Mouse (Mus musculus): ENCODE results near the gene Vmn1r87. TPM values are rescaled to one million over a fixed set of nuclear protein-coding genes. Genes with fewer than 3 reads are reported as not detected.
"Not testable (repeated sequence)": the region's sequence is repeated elsewhere in the genome, so short reads cannot be mapped to it uniquely, and the experiment has no call there.

The Vmn1r87 gene
- total RNA-seq (2018; cell fraction: chromatin; rRNA removed), result not detected
- not detected for total RNA-seq (2018; cell fraction: cytosol; rRNA removed)
- not detected for total RNA-seq (2018; cell fraction: nucleus; rRNA removed)
- not detected in 3 replicates for polyA plus RNA-seq (2018)

DNA sequence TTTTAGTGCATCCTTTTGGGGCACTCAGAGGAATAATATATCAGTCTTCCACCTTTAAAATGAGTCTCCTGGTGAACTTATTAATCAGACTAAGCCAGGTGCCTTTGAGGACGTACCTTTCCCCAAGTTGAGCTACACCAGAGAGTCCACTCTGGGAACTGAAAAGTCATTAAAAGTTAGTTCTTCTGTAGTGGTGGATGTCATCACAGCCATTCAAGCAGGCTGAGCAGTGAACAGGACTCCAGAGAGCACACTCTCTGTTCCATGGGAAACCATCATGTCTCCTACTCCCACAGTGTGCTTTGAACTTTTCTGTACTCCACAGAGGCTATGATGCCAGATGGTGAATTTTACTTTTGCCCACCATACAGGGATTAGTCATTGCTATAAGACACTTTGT lies at the start of gene Vmn1r87:
Gene Vmn1r87, minus strand, starts transcription at position 101 of the 400 bp plus-strand sequence.
- no peak within 1 kb of the TSS for H3K27ac ChIP-seq
- H3K36me3 ChIP-seq (ENCODE audit: inconsistent target), result no peaks in the 10 kb centered on the region
- H3K79me2 ChIP-seq (ENCODE audit: inconsistent target), result no peaks in the 10 kb centered on the region
- 86% methylated on average over 1 of the region's 1 CpGs for WGBS (ENCODE audit: missing documents)
- no peak within 1 kb of the TSS for H3K4me3 ChIP-seq (ENCODE audit: inconsistent target)

DNA sequence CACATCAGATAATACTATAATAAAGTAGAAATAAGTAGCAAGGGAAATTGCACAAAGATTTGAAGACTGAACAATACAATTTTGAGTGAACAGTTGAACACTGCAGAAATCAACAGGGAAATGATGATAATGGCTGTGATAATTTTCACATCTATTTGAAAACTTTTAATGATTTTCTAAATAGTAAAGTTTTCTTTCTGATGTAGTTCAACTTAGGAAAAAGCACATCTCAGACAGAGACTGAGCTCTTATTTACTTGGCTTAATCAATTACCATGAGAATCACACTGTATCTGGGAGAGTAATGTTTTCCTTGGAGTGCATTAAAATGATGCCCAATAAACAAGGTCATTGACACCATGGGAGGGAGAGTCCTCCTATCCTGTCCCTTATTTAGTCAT lies 19.3 kb upstream of the Vmn1r87 start, which contains the start of gene Vmn1r88:
Gene Vmn1r88, plus strand, starts transcription at position 301 of the 400 bp plus-strand sequence.
- no peak within 1 kb of the TSS for H3K27ac ChIP-seq
- H3K4me3 ChIP-seq (ENCODE audit: inconsistent target), result no peak within 1 kb of the TSS
- H3K79me2 ChIP-seq (ENCODE audit: inconsistent target), result no peaks in the 10 kb centered on the region
- no peaks in the 10 kb centered on the region for H3K36me3 ChIP-seq (ENCODE audit: inconsistent target)

DNA sequence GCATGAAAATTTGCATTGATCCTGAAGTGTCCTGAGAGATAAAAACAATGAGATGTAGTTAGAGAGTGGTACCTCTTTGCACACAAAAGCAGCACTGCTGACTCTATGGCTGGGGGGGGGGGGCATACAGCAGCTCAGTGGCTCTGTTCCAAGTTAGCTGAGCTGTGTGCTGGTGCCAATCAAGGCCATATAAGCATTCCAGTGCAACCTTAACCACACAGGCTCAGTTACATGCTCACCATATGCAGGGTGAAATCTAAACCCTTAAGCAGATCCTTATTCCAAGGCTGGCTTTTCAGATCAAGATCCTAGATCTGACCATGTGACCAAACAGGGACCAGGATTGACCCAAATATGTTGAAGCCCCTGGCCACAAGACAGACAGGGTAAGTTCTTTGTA lies 2.6 kb downstream of the Vmn1r87 start:
- H3K36me3 ChIP-seq (ENCODE audit: inconsistent target), result no peaks in the 10 kb centered on the region
- no peak overlapping the region for H3K27ac ChIP-seq
- H3K79me2 ChIP-seq (ENCODE audit: inconsistent target), result no peaks in the 10 kb centered on the region
- no peak overlapping the region for H3K4me3 ChIP-seq (ENCODE audit: inconsistent target)

DNA sequence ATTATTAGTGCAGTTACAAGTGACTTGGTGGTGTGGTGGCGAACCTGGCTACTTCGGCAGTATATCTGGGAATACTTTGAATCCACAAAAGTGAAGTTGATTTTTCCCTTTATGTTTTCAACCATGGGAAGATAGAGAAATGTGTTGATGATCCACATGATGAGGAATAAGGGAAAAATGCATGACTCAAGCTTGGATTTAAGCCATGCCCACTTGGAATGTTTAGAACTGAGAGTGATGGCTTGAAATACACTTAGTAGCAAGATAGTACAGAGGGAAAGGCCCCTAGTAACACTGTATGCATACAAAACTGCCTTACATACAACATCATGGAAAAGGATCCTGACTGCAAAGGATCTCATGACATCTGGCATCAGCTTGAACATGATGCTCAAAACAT lies 8.1 kb downstream of the Vmn1r87 start:
- WGBS (ENCODE audit: missing documents), result 97% methylated on average over 2 of the region's 2 CpGs

DNA sequence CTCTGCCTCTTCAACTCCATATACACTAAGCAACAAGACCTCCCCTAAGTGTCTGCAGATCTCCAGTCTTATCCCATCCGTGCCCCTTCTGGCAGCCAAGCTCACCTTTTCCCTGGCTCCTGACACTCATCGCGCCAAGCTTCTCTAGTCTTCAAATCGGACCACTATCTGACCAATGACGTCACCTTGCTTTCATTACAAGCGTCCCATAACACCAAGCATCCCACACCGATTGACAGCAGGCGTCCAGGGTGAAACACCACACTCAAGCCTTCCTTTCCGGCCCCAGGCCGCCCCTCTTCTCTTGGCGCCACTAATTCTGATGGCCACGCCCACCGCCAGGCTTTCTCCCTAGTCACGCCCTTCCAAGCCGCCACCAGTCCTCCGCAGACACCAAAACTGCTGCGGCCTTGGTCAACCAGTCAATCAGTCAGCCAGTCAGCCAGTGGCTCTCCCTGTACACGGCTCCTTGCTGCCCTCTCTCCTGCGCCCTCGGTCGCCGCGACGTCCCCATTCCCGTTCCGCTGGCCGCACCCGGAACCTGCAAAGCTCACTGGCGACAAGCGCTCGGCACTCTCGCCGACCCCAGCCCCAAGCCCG lies 16.3 kb downstream of the Vmn1r87 start:
- not testable (repeated sequence) for H3K36me3 ChIP-seq (ENCODE audit: inconsistent target); H3K4me3 ChIP-seq (ENCODE audit: inconsistent target); H3K27ac ChIP-seq; H3K79me2 ChIP-seq (ENCODE audit: inconsistent target)
- WGBS (ENCODE audit: missing documents), result 0% methylated on average over 4 of the region's 34 CpGs

More for the DNA sequence above, 8.1 kb downstream of the Vmn1r87 start:
- Histone ChIP-seq H3K36me3 (ENCODE audit: inconsistent target) (no peaks in the 10 kb centered on the region), H3K27ac (no peak overlapping the region), H3K79me2 (ENCODE audit: inconsistent target) (no peaks in the 10 kb centered on the region), H3K4me3 (ENCODE audit: inconsistent target) (no peak overlapping the region)

DNA sequence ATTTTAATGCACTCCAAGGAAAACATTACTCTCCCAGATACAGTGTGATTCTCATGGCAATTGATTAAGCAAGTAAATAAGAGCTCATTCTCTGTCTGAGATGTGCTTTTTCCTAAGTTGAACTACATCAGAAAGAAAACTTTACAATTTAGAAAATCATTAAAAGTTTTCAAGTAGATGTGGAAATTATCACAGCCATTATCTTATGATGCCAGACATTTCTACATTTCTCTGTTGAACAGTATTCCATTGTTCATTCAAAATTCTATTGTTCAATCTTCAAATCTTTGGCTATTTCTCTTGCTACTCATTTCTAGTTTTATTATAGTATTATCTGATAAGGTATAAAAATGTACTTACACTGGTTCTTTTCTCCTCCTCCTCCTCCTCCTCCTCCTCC lies 20.1 kb downstream of the Vmn1r87 start, which contains the start of gene Vmn1r86:
Gene Vmn1r86, minus strand, starts transcription at position 101 of the 400 bp plus-strand sequence.
- H3K27ac ChIP-seq, result no peak within 1 kb of the TSS
- H3K36me3 ChIP-seq (ENCODE audit: inconsistent target), result no peaks in the 10 kb centered on the region
- no peak within 1 kb of the TSS for H3K4me3 ChIP-seq (ENCODE audit: inconsistent target)
- H3K79me2 ChIP-seq (ENCODE audit: inconsistent target), result no peaks in the 10 kb centered on the region

DNA sequence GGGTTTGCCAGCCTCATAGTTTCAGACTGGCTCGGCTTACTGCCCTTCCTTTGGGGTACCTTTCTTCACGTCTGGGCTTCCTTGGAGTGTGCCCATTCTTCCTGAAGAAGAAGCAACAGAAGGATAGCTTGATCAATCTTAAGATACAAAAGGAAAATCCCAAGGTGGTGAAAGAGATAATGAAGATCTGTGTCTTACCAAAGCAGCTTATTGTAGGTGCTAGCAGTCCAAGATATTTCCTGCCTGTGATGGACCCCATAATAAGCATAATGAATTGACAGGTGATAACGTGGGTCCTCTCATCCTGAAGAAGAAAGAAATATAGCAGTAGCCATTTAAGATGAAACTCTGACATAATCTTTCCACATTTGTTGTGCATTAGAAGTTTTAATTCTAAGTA lies 44.9 kb downstream of the Vmn1r87 start, which contains the start of gene Vmn1r85:
Gene Vmn1r85, minus strand, starts transcription at position 101 of the 400 bp plus-strand sequence.
- H3K27ac ChIP-seq, result no peak within 1 kb of the TSS
- H3K79me2 ChIP-seq (ENCODE audit: inconsistent target), result no peaks in the 10 kb centered on the region
- H3K4me3 ChIP-seq (ENCODE audit: inconsistent target), result no peak within 1 kb of the TSS
- H3K36me3 ChIP-seq (ENCODE audit: inconsistent target), result no peaks in the 10 kb centered on the region
- 58% methylated on average over 3 of the region's 3 CpGs for WGBS (ENCODE audit: missing documents)

Other genes with a start within 250 kb of the Vmn1r87 start
- 5.2 to 9.0 TPM (median 7.8 TPM) in 3 replicates for gene Zscan22, start 242.3 kb downstream of the Vmn1r87 start, polyA plus RNA-seq (2018)
- 260 to 917 TPM (median 815 TPM) in 3 replicates for gene Rps5, start 217.9 kb downstream of the Vmn1r87 start, polyA plus RNA-seq (2018)
- gene Rnf225, start 212.7 kb downstream of the Vmn1r87 start, polyA plus RNA-seq (2018), result 0.07 TPM in 1 of 3 replicates, not detected in the others
- 3.0 to 3.7 TPM (median 3.1 TPM) in 3 replicates for gene Zfp324, start 174.3 kb downstream of the Vmn1r87 start, polyA plus RNA-seq (2018)
- gene Zfp446, start 162.3 kb downstream of the Vmn1r87 start, polyA plus RNA-seq (2018), result 1.6 to 1.8 TPM (median 1.7 TPM) in 3 replicates
- not detected in 3 replicates for gene Slc27a5, start 142.0 kb downstream of the Vmn1r87 start, polyA plus RNA-seq (2018)
- 64.2 to 120 TPM (median 85.7 TPM) in 3 replicates for gene Trim28, start 141.0 kb downstream of the Vmn1r87 start, polyA plus RNA-seq (2018)
- gene Zbtb45, start 130.1 kb downstream of the Vmn1r87 start, polyA plus RNA-seq (2018), result 7.4 to 11.7 TPM (median 11.4 TPM) in 3 replicates
- 186 to 358 TPM (median 214 TPM) in 3 replicates for gene Chmp2a, start 105.3 kb downstream of the Vmn1r87 start, polyA plus RNA-seq (2018)
- 132 to 209 TPM (median 195 TPM) in 3 replicates for gene Ube2m, start 101.9 kb downstream of the Vmn1r87 start, polyA plus RNA-seq (2018)
- 0.28 to 0.98 TPM (median 0.39 TPM) in 3 replicates for gene Mzf1, start 85.4 kb downstream of the Vmn1r87 start, polyA plus RNA-seq (2018)
- not detected in 3 replicates for gene Vmn1r85, start 45.0 kb downstream of the Vmn1r87 start, polyA plus RNA-seq (2018)
- gene Vmn1r86, start 20.2 kb downstream of the Vmn1r87 start, polyA plus RNA-seq (2018), result not detected in 3 replicates
- gene Vmn1r88, start 19.4 kb upstream of the Vmn1r87 start, polyA plus RNA-seq (2018), result not detected in 3 replicates
- gene Vmn1r89, start 72.9 kb upstream of the Vmn1r87 start, polyA plus RNA-seq (2018), result not detected in 3 replicates
- gene Lig1, start 137.1 kb upstream of the Vmn1r87 start, polyA plus RNA-seq (2018), result 5.4 to 37.3 TPM (median 35.3 TPM) in 3 replicates
- 2.6 to 4.6 TPM (median 4.1 TPM) in 3 replicates for gene Zswim9, start 138.6 kb upstream of the Vmn1r87 start, polyA plus RNA-seq (2018)
- gene Pla2g4c, start 184.5 kb upstream of the Vmn1r87 start, polyA plus RNA-seq (2018), result 0.12 to 0.19 TPM in 2 of 3 replicates, not detected in the other

Measured in macrophage (primary cell).